Mouse (Mus musculus): Measurements from ENCODE around the gene Reg4.

The Reg4 gene

GRCm38 (mm10) chr3:98280204-98280932 lies 58.4 kb downstream of the Reg4 start, which contains the start of gene Hmgcs2:
TSS of gene Hmgcs2 (plus strand) at chr3:98280435.
- ATAC-seq (ENCODE audit: insufficient number of reproducible peaks, low FRiP score, low TSS enrichment): no peak

GRCm38 (mm10) chr3:98280933-98281678 lies 59.1 kb downstream of the Reg4 start:
- ATAC-seq (ENCODE audit: insufficient number of reproducible peaks, low FRiP score, low TSS enrichment): 0 out of 2 replicates have a peak, but pooled peaks have one; percentile 41

GRCm38 (mm10) chr3:98282422-98282821 lies 60.5 kb downstream of the Reg4 start:
- ATAC-seq (ENCODE audit: insufficient number of reproducible peaks, low FRiP score, low TSS enrichment): no peak

- no peak for ATAC-seq (ENCODE audit: insufficient number of reproducible peaks, low FRiP score, low TSS enrichment)
Observed at GRCm38 (mm10) chr3:98283205-98283604, 61.2 kb downstream of the Reg4 start.

Data from cerebellum, adult (tissue).